In genomic region chrX:49493739-49494449, GRCm38 (mm10) we compare ENCODE assay signal across 8 mouse cellular contexts. TPM values are rescaled to one million over a fixed set of nuclear protein-coding genes. Genes with fewer than 3 reads are reported as not detected.
DNase-seq lines count a peak whose midpoint lies in the region; ATAC-seq and TF ChIP-seq lines count a peak whose summit lies in the region.

No protein-coding gene starts in this region.

- H3K27ac ChIP-seq in gastrocnemius, adult 2 months, result no peak overlapping the region
- no peak overlapping the region for H3K27ac ChIP-seq in hindbrain, embryonic 11.5 days (ENCODE audit: low read depth, low read length)
- H3K27ac ChIP-seq in liver, postnatal 0 days (ENCODE audit: low read depth), result no peak overlapping the region

- peak overlapping the region; percentile 51 for H3K4me2 ChIP-seq in hindbrain, embryonic 11.5 days (replicated peaks; ENCODE audit: low read depth, low read length)
- peak overlapping the region; percentile 64 for H3K4me2 ChIP-seq in liver, postnatal 0 days (ENCODE audit: low read depth, low read length)

- H3K4me1 ChIP-seq in hindbrain, embryonic 11.5 days (replicated peaks; ENCODE audit: control insufficient read depth, insufficient read depth, low read length), result no peaks in the 10 kb centered on the region
- no peaks in the 10 kb centered on the region for H3K4me1 ChIP-seq in liver, postnatal 0 days (ENCODE audit: insufficient read depth)

- no peak for TF ChIP-seq CTCF in gastrocnemius, adult 2 months (IDR thresholded peaks at IDR 0.05)
- no peak for TF ChIP-seq CTCF in liver, postnatal 0 days (IDR thresholded peaks at IDR 0.05; ENCODE audit: low read depth)

- intact Hi-C loops in gastrocnemius, adult 2 months (cut with DNase I), result no loop called here
- intact Hi-C loops in gastrocnemius, postnatal 36 days (cut with DNase I), result no loop called here

- H3K27me3 ChIP-seq in hindbrain, embryonic 11.5 days (ENCODE audit: control insufficient read depth, insufficient read depth, low read length), result peaks cover 15% of the 10 kb centered on the region
- peaks cover 3% of the 10 kb centered on the region for H3K27me3 ChIP-seq in liver, postnatal 0 days (ENCODE audit: insufficient read depth, low read length)

- no peak for DNase-seq in gastrocnemius, adult 2 months
- DNase-seq in gastrocnemius, postnatal 36 days, result no peak
- DNase-seq in ES-CJ7 (ENCODE audit: low read depth, low spot score), result peak; percentile 4
- no peak for DNase-seq in hindbrain, embryonic 11.5 days (ENCODE audit: low spot score)
- no peak for DNase-seq in liver, postnatal 0 days
- DNase-seq in urinary bladder, adult 2 months (ENCODE audit: low spot score), result no peak
- DNase-seq in spleen, postnatal 14 days (ENCODE audit: low spot score in 2 of 2), result no peak

- H3K9me3 ChIP-seq in hindbrain, embryonic 11.5 days (ENCODE audit: control insufficient read depth, low read length), result no peaks in the 10 kb centered on the region
- H3K9me3 ChIP-seq in liver, postnatal 0 days (ENCODE audit: low read length), result no peaks in the 10 kb centered on the region

- no peaks in the 10 kb centered on the region for H3K36me3 ChIP-seq in hindbrain, embryonic 11.5 days (ENCODE audit: control insufficient read depth, insufficient read depth, low read length)
- no peaks in the 10 kb centered on the region for H3K36me3 ChIP-seq in liver, postnatal 0 days (replicated peaks; ENCODE audit: insufficient read depth, low read length)

- 15% methylated on average over 44 of the region's 46 CpGs for WGBS in hindbrain, embryonic 11.5 days
- 14% methylated on average over 44 of the region's 46 CpGs for WGBS in liver, postnatal 0 days (ENCODE audit: insufficient replicate concordance)

- ATAC-seq in hindbrain, embryonic 11.5 days (ENCODE audit: low FRiP score), result peak; percentile 69
- no peak for ATAC-seq in liver, postnatal 0 days
- no peak for ATAC-seq in cerebellum, adult (ENCODE audit: insufficient number of reproducible peaks, low FRiP score, low TSS enrichment)

- peak overlapping the region; percentile 58 for H3K4me3 ChIP-seq in gastrocnemius, adult 2 months
- peak overlapping the region; percentile 30 for H3K4me3 ChIP-seq in hindbrain, embryonic 11.5 days (ENCODE audit: low read depth, low read length)
- H3K4me3 ChIP-seq in liver, postnatal 0 days (ENCODE audit: low read depth, low read length), result peak overlapping the region; percentile 19; the same call in 1 of the 2 replicates

- no peak for TF ChIP-seq EP300 in liver, postnatal 0 days (IDR thresholded peaks at IDR 0.05; ENCODE audit: low read depth)

- no peak overlapping the region for H3K9ac ChIP-seq in hindbrain, embryonic 11.5 days (ENCODE audit: low read depth, low read length)
- H3K9ac ChIP-seq in liver, postnatal 0 days (replicated peaks), result no peak overlapping the region

RNA-seq across cellular contexts. Expression of gene Arhgap36, which starts 30.1 kb away (rescaled TPM):
- total RNA-seq in gastrocnemius, adult 2 months (2021), result not detected
- total RNA-seq in gastrocnemius, postnatal 36 days (2021), result under 1 TPM in 1 of 2 experiments, not detected in 1; 0.41 TPM
- polyA plus RNA-seq in hindbrain, embryonic 11.5 days (2014; fragmentation: Nextera tagmentation; extraction: Ambion mirVana), result 2.5 and 5.2 TPM in 2 replicates
- 0.49 and 1.6 TPM in 2 replicates for polyA plus RNA-seq in liver, postnatal 0 days (2015; fragmentation: Nextera tagmentation; extraction: Ambion mirVana)
- polyA plus RNA-seq in urinary bladder, adult 2 months (2012; rRNA removed), result 0.17 and 0.27 TPM in 2 replicates
